Mouse (Mus musculus) urinary bladder, postnatal 10 days (tissue): ENCODE data around the gene Ncoa1.
"Not testable (repeated sequence)": the region's sequence is repeated elsewhere in the genome, so short reads cannot be mapped to it uniquely, and the experiment has no call there.

Experiments used
- DNase-seq: peaks from one replicate; pipeline ENCODE4 v3.0.0; 2022; ENCODE audit warnings: low spot score

The Ncoa1 gene

DNA sequence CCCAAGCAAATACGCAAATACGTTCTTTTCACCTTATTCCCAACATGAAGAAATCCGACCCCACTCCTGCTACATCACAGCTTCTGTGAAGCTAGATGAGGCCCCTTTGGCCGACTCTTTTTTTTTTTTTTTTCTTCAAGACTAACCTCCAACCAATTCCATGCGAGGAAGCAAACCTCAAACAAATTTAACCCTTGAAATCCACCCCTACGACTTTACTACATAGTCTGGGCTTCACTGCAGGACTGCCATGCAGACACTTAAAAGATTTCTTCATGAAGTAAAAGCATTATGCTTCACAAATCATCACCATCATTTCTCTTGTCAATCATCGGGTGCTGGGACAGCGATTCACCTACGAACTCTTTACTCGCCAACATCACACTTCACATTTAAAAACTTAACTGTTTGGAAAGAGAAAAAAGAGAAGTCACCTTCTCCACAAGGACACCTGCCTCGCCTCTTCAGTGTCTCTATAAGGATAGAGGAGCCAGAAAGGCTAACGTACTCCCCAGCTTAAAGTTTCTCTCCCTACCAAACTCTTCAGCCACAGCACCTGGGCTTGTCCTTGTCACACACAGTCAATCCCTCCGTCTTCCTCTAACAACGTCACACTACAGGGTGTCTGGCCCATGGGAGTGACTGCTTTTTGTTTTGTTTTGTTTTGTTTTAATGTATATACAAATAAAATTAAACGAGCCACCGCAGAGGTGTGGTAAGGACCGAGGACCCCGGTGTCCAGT, 1.6 kb downstream of the Ncoa1 start:
- DNase-seq: no peak

DNA sequence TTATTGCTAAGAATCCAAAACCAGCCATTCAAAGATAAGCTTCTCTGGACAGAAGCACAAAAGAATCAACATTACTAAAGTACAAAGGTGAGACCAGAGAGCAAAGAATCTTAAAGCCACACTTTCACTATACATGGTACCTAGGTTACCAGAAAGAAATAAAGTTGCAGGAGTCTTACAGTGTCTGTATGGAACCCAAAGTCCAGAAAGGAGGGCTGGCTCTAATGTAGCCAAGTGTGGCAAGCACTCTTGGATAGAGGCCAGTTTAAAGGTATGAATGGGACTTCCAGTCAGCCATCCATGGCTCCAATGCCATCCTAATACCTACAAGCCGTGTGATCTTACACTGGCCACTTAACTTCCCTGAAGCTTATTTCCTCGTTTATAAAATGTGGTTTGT, 7.9 kb downstream of the Ncoa1 start:
- DNase-seq: no peak

DNA sequence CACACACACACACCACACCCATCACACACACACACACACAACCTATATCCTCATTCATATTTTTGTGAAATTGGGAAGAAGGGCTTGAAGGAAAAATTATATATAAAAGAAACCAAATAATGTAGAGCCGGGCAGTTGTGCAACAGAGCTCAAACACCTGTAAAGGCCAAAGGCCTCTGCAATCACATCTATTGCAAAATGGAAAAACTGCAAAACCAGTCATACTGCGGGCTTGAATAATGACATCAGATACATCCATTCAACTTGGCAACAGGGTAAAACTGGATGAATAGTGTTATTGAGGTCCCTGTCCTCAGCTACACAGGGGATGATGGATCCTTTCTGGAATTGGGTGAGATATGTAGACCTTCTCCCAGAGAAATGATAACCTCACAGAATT, 13.3 kb downstream of the Ncoa1 start:
- DNase-seq: no peak

DNA sequence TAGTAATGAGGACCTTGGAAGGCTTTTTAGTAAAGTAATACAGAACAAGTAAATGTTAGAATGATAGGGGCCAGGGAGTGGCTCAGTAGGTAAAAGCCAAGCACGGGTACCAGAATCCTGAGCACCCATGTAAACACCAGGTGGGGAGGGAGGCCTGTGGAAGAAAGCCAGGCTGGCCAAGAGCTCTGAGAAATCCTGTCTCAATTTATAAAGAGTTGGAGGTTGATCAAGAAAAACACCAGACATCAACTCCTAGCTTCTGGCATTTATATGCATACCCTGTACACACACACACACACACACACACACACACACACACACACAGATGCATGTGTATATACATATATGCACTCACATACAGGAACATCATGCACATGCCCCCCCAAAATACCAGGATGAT, 14.6 kb downstream of the Ncoa1 start:
- no peak for DNase-seq

DNA sequence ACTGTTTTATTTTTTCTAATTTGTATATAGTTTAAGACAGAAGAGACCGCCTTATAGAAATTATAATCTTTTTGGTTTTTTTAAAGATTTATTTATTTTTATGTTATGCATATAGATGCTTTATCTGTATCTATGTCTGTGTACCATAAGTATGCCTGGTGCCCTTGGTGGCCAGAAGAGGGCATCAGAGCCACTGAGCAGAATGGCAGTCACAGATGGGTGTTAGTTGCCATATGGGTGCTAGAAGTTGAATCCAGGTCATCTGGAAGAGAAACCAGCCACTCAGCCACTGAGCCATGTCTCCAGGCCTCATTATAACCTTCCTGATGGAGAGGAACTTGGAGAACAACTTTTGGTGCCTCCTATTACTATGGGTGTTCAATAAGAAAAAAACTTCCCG, 16.0 kb downstream of the Ncoa1 start:
- DNase-seq: no peak

DNA sequence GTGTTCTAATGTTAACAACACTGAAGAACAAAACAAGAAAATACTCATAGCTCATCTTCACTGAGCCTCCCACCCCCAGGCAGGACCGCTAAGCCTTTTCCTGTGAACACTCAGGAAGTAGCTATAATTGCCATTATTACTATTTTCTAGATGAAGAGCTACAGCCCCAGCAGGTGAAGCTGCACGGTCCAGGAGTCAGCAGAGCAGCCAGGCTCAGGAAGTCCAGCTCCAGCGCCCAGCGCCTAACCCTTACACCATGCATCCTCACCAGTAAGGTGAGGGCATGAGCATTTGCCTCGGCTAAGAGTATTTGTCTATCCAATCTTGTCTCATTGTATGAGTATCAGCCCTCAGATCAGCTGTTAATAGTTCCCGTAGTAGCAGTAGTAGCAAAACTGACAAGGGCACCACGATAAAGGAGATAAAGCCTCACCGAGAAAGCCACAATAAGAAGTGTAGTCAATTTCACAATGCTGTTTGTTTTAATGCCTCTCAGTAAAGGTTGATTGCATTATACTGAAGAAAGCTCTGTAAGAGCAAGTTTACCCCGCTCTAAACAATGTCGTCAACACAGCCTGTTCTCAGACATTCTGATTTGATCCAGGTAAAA, 21.9 kb downstream of the Ncoa1 start:
- DNase-seq: no peak

DNA sequence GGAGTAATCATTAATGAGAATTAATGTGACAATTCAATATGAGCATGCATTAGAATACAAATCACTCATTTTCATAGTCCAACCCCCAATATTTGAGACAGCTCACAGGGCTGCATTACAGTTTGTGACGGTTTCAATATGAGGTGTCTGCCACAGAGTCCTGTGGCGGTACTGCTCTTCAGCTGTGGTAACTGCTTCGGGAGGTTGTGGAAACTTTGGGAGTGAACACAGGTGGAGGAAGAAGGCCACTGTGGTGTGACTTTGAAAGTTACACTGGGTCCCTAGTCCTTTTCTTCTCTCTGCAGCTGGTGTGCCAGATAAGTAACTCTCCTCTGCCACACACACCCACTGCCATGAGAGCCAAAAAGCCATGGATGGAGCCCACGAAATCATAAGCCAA, 22.7 kb downstream of the Ncoa1 start:
- no peak for DNase-seq

DNA sequence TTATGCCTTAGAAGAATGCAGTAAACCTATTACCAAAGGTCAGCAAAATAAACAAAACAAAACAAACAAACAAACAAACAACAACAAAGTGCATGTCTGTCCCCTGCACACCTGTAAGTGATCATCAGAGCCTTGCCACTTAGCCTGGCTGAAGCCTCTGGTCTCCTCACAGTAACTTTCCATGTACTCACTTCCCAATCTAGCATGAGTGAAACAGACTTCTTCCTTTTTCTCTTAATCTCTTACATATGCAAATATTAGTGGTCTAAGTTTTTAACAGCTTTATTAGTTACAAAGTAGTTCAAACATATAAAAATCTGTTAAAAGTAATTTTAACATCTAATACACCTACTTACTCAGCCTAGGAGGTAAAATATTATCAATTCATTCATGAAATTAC, 24.7 kb downstream of the Ncoa1 start:
- no peak for DNase-seq

DNA sequence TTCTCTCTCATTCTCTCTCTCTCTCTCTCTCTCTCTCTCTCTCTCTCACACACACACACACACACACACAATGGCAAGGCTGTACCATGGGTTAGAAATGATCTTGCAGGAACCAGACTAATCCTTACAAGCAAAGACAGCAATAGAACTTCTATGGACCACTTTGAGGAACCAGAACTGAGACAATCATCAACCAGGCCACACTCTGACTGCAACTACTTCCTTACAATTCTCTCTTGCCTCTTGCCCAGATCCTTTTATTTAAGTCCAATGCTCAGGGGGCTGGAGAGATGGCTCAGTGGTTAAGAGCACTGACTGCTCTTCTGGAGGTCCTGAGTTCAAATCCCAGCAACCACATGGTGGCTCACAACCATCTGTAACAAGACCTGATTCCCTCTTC, 26.5 kb downstream of the Ncoa1 start:
- DNase-seq: not testable (repeated sequence)

DNA sequence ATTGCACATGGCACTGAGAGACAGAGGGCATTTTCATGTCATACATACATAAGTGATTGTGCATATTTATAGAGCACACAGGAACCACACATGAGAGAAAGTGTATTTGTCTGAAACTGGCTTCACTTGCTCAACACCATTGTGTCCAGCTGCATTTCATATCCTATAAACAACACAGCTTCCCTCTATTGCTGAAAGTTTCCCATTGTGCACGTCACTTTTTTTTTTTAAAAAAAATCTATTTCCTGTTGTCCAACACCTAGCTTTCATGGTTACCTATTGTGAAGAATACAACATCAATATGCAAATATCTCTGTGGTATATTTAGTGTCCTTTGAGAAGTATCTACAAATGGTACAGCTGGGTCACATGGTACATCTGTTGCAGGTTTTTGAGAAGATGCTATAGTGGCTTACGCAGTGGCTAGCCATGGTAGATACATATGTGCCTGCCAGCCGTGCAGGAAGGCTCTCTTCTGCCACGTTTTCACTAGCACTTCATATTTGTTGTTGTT, 28.8 kb downstream of the Ncoa1 start:
- DNase-seq: no peak

DNA sequence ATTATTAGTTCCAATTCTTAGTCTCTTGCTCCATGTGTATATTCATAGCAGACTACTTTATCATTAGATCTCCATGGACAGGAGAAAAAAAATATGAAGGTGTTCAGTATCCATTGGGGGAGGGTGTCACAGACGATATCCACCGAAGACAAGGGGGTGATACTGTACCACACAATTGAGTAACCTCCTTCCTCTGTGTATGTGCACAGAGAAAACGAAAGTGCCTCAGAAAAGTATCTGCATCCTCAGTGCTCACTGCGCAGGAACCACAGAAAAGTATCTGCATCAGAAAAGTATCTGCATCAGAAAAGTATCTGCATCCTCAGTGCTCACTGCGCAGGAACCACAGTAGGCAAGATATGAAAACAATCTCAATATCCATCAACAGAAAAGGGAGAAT, 32.0 kb downstream of the Ncoa1 start:
- no peak for DNase-seq

DNA sequence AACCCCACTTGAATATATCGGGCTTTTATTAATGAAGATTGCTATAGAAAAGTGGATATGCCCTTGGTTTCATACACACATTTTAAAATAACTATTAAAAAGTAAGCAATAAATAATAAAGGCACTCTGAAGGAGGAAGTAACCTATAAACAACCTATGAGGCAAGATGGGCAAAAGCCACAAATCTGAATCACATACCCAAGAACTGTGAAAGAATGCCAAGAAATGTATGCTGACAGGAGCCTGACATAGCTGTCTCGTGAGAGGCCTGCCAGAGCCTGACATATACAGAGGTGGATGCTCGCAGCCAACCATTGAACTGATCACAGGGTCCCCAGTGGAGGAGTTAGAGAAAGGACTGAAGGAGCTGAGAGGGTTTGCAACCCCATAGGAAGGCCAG, 35.5 kb downstream of the Ncoa1 start:
- no peak for DNase-seq

DNA sequence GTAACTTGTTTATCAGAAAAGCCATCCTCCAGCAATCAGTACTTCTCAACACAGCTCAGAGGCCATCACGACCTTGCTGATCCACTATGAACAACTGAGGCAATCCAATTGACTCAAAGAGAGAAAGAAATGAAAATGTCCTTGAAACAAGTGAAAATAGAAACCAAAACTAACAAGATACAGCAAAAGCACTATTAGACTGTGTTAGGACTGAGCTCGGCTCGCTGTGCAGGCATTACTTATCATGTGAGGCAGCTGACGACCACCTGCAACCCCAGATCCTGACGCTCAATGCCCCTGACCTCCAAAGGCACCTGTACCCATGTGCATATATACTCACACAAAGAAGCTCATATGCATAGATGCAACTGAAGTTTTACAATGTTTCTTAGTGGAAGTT, 40.8 kb downstream of the Ncoa1 start:
- no peak for DNase-seq

DNA sequence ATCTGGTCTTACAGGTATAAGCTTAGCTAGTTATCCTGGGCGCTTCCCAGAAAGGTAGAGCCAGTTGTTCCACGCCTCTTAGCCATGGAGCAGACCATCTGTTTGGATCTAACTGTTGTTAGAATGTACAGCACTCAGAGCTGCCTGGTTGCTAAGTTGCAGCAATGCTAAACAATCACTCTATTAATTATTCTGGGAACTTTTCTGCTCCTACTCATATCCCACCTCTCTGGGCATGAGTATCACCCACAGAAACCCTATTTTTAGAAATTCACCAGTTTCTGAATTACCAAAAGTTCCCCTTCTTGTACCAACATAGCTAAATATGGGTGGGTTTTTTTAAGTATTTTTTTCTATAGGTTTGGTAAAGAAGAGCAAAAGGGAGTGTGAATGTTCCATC, 43.4 kb downstream of the Ncoa1 start:
- no peak for DNase-seq

DNA sequence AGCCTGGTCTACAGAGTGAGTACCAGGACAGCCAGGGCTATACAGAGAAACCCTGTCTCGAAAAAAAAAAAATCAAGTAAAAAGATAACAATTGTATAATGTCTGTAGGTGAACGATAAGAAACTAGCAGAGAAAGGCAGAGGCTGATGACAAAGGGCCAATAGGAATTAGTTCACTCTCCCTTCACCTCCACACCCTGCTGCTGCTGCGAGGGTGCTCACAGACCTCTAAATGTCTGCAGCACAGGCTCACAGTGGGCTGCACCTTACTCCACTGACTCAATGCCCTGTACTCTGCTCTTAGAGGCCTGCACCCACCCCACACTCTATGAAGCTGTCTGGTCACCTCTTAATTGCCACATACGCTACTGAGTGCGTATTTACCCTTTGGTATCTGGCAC, 45.0 kb downstream of the Ncoa1 start:
- DNase-seq: no peak

DNA sequence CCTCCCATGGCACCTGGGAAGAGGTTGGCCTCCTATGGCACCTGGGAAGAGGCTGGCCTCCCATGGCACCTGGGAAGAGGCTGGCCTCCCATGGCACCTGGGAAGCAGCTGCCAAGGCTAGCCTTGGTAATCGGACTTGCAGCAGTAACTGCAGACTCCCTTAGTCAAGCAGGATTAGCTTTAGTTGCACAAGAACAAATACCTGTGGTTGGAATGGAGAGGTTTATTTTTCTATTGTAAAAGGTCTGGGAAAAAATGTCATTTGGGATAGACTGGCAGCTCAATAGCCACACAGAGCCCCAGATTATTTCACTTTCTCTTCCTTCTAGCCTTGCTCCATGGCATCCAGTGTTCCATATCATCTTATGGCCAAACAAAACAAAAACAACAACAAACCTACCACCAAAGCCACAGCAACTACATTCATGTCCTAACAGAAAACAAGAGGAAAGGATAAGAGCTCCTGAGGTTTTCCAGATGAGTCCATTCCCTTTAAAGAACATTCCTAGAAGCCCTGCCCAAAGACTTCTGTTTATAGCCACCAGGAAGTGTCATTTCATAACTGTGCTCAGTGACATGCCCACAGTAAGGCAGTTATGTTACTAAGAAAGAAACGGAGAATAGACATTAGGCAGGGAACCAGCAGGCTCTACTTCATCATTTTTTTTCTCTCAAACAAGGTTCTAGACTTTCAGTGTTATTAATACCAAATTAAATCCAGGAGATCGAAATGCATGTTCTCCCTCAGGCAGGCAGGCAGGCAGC, 46.7 kb downstream of the Ncoa1 start:
- no peak for DNase-seq

DNA sequence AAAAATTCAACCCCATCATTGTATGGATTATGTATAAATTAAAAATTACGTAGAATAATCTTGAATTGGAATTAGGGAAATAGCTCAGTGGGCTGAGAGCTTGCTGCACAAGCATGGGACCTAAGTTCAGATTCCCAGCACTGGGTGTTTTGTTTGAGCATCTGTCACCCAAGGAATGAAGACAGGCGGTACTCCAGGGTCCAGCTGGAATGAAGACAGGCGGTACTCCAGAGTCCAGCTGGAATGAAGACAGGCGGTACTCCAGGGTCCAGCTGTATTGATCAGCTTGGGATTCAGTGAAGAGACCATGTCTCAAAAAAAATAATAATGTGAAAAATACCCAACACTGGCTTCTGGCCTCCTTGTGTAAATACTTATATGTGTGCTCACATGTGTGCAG, 58.2 kb downstream of the Ncoa1 start:
- no peak for DNase-seq

DNA sequence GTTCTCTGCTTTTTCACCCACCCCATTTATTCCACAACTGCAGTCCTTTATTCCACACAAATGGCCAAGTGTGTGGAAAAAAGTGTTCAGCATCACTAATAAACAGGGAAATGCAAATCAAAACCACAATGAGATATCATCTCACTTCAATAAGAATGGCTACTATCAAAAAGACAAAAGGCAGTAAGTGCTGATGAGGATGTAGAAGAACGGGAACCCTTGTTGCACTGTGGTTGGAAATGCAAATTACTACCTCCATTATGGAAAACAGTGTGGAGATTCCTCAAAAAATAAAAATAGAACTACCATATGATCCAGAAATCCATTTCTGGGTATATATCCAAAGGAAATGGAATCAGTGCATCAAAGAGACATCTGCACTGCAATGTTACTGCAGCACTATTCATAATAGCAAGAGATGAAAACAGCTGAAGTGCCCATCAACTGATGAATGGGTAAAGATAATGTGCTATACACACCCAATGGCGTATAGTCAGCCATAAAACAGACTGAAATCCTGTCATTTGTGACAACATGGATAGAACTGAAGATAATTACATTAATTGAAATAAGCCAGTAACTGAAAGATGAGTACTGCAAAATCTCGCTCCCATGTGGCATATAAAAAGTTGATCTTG, 59.2 kb downstream of the Ncoa1 start:
- DNase-seq: no peak

DNA sequence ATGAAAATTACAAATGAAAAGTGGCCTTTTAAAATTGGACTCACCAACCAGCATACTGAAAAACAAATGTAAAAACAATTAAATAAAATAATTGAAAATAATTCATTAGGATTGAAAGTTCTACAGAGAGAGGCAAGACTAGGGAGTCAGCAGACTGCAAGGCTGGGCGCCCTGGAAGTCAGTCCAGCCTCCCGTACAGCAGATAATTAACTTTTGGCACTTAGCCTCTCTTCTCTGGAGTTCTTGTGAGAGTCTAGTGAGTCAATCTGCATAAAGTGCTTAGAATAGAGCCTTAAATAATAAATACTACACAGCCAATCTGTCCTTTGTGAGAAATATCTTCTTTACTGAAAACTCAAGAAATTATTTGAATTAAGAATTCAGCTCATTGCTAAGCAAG, 69.9 kb downstream of the Ncoa1 start:
- no peak for DNase-seq

DNA sequence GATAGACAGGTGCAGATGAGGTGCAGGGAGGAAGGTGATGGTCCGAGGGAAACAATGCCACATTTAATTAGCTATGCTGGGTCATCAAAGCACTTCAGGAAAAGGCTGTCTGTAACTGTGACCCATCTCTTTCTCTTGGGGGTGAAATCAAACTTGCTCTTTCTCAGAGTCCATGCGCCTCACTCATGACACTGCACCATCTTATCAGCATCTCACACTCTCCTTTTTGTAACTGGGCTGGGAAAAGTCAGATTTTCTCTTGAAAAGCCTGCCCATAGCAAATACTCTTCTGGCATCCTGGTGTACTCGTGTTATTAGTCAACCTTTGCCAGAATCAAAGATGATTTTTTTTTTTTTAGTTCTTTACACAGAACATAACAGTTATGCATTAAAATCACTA, 70.8 kb downstream of the Ncoa1 start:
- no peak for DNase-seq

DNA sequence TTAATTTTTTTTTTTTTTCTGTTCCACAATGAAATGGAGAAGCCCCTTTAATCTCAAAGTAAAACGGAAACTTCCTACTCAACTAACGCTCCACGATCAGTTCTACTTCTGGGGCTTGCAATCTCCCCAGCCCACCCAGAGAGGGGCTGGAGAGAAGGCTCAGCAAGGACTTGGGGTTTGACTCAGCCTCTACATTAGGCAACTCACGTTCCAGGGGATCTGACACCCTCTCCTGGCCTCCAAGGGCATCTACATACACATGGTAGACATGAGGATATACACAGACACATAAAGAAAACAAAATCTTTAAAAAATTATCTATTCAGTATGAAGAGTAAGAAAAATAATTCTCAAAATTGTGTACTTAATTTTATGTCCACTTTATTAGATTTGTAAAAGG, 73.8 kb downstream of the Ncoa1 start:
- DNase-seq: no peak

DNA sequence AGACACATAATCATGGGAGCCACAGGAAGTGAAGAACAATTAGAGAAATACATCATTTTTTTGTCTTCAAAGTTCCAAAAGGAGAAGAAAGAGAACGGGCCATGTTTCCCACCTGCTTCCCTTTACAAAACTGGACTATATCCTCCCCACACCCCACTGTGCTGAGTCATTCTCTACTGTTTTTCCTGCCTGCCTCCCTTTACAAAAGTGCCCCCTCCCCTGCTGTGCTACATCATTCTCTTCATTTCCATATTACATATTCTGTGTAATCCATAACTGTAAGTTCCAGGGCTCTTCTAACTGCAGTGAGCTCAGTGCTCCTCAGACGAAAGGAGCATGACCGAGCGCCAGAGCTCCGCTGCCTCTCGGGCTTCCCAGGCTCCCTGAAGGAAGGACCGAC, 80.8 kb downstream of the Ncoa1 start:
- no peak for DNase-seq

DNA sequence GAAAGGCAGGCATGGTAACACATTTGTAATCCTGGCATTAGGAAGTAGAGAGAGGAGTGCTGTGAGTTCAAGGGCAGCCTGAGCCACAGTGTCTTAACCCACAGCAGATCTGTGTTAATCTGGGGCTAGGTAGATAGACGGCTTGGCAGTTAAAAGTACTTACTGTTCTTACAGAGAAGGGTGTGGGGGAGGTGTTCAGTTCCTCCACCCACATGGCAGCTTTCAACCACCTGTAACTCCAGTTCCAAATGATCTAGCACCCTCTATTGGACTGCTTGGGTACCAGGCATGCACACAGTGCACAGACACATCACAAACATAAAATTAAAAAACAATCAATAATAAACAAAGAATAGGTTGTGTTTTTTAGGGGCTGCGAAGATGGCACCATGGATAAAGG, 84.4 kb downstream of the Ncoa1 start:
- DNase-seq: no peak
